Mouse (Mus musculus) frontal cortex, postnatal 25 days (tissue): Measurements from ENCODE around the gene Kars.

Source experiments
- DNase-seq, 2 experiments: peaks; one replicate each; pipeline ENCODE4 v3.0.0; 2022; ENCODE audit warnings: low spot score in 2 of 2

Gene Kars

GRCm38 (mm10) chr8:111982116-111982515 is 29.0 kb downstream of the Kars start:
- DNase-seq = no peak

GRCm38 (mm10) chr8:111978147-111978546 is 33.0 kb downstream of the Kars start:
- DNase-seq = no peak

- DNase-seq = no peak
These were observed 34.8 kb downstream of the Kars start for GRCm38 (mm10) chr8:111976326-111976725.

- no peak for DNase-seq
These were observed 35.4 kb downstream of the Kars start for GRCm38 (mm10) chr8:111975706-111976105.

GRCm38 (mm10) chr8:111974138-111974537 is 37.0 kb downstream of the Kars start:
- DNase-seq = no peak

- DNase-seq = no peak
These were observed 42.1 kb downstream of the Kars start for GRCm38 (mm10) chr8:111968991-111969390.

- DNase-seq = no peak
These were observed 42.6 kb downstream of the Kars start for GRCm38 (mm10) chr8:111968541-111968940.

GRCm38 (mm10) chr8:111967246-111967870 is 43.8 kb downstream of the Kars start:
- DNase-seq = no peak

GRCm38 (mm10) chr8:111964849-111965561 is 46.1 kb downstream of the Kars start:
- DNase-seq = no peak

- no peak for DNase-seq
These were observed 46.8 kb downstream of the Kars start for GRCm38 (mm10) chr8:111964351-111964750.

GRCm38 (mm10) chr8:111963546-111963945 is 47.6 kb downstream of the Kars start:
- DNase-seq = no peak

- DNase-seq = no peak
These were observed 48.0 kb downstream of the Kars start for GRCm38 (mm10) chr8:111963091-111963490.

GRCm38 (mm10) chr8:111962589-111962988 is 48.5 kb downstream of the Kars start:
- no peak for DNase-seq

- no peak for DNase-seq
These were observed 49.8 kb downstream of the Kars start for GRCm38 (mm10) chr8:111961330-111961729.

GRCm38 (mm10) chr8:111960591-111961321 is 50.4 kb downstream of the Kars start:
- DNase-seq = no peak

GRCm38 (mm10) chr8:111957231-111957630 is 53.9 kb downstream of the Kars start:
- DNase-seq = no peak

GRCm38 (mm10) chr8:111955879-111956278 is 55.2 kb downstream of the Kars start:
- DNase-seq = no peak

- DNase-seq = no peak
These were observed 56.1 kb downstream of the Kars start for GRCm38 (mm10) chr8:111954844-111955594.

- DNase-seq = no peak
These were observed 59.2 kb downstream of the Kars start for GRCm38 (mm10) chr8:111951936-111952335.

- peak; percentile 34 to 35 for DNase-seq
These were observed 59.8 kb downstream of the Kars start for GRCm38 (mm10) chr8:111951317-111951716.

GRCm38 (mm10) chr8:111950846-111951245 is 60.3 kb downstream of the Kars start:
- DNase-seq = no peak

- no peak for DNase-seq
These were observed 63.2 kb downstream of the Kars start for GRCm38 (mm10) chr8:111947954-111948353.
